Mouse (Mus musculus): Measurements from ENCODE around the gene Gm34653. TPM values are rescaled to one million over a fixed set of nuclear protein-coding genes. Genes with fewer than 3 reads are reported as not detected.
A peak's percentile ranks its signal among the peaks of the same experiment; 100 is the strongest.
"Not testable (repeated sequence)": the region's sequence is repeated elsewhere in the genome, so short reads cannot be mapped to it uniquely, and the experiment has no call there.

Gm34653 gene
- total and polyA plus RNA-seq, 2 experiments from 2014 or later = 0.12 TPM; not detected in 1

DNA sequence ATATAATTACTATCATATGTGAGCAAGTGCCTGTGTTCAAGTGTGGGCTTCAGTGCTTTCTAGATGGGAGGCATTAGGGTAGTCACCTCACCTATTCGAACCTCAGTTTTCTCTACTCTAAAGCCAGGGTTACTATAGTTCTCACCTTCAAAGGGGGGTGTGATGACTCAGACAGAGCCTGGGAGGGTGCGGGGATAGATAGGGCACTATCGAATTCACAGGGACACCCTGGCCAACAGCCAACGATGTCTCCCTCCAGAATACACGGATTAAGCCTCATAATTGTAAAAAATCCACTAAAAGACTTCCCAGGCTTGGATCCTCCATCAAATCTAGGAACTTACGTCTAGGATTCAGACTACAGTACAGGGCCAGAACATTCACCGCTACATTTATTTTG lies 37.4 kb upstream of the Gm34653 start:
- Histone ChIP-seq H3K4me3 (ENCODE audit: low read depth, low read length) (no peak overlapping the region), H3K9me3 (ENCODE audit: low read length) (no peaks in the 10 kb centered on the region), H3K27me3 (ENCODE audit: insufficient read depth, low read length) (no peaks in the 10 kb centered on the region), H3K36me3 (ENCODE audit: insufficient read depth, low read length) (no peaks in the 10 kb centered on the region), H3K9ac (replicated peaks; ENCODE audit: low read length, poor library complexity, severe bottlenecking) (no peak overlapping the region), H3K4me2 (ENCODE audit: low read depth, low read length, poor library complexity, severe bottlenecking) (no peak overlapping the region), H3K4me1 (ENCODE audit: insufficient read depth, low read length) (no peaks in the 10 kb centered on the region; the same call in 1 of the 2 replicates), H3K27ac (ENCODE audit: low read depth, low read length) (no peak overlapping the region)
- DNase-seq (ENCODE audit: low spot score) (no peak), ATAC-seq (ENCODE audit: low FRiP score) (no peak)
- no peak for TF ChIP-seq CTCF (IDR thresholded peaks at IDR 0.05)
- WGBS = 91% methylated on average over 7 of the region's 7 CpGs

DNA sequence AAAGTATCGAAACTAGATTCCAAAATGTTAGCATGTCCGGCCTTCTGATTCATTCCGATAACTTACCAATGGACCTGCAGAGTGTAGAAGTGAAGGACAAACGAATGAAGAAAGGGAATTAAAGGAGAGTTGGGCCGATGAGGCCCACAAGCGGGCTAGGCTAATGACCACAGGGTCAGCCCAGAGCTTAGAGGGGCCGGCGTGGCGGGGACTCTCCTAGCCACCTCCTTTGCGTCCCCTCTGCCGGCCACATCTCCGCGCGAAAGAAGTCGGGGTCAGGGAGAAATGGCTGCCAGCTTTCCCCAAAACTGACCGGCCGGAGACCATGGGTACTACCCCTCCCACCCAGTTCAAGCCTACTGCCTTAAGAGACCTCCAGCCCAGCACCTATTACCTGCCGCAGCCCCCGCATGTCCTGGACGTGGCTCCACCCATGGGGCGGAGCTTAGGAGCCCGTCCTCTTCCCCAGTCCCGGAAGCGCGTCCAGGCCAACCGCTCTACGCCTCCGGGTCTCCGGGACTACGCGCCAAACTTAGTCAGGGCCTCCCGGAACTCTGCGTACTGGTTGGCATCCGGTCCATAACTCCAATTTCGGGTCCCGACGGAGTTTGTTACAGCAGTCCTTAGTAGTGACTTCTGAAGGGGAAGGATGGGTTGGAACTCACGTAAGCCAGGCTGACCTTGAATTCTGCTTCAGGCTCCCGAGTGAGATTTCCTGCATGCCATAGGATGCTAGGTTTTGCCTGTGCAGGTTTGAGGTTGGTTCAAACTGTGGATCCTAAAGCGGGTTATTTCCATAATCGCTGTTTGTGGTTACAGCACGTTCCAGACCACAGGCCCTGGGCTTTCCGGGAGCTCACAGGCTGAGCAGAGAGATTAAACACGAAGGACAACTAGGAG lies 33.2 kb upstream of the Gm34653 start, which contains the start of gene Rabepk:
Rabepk (minus strand) TSS at position 556 of the 900 bp plus-strand sequence.
- H3K27me3 ChIP-seq (ENCODE audit: insufficient read depth, low read length) = no peaks in the 10 kb centered on the region
- 4% methylated on average over 44 of the region's 44 CpGs for WGBS
- H3K4me3 ChIP-seq (ENCODE audit: low read depth, low read length) = peak within 1 kb of the TSS; percentile 58
- no peaks in the 10 kb centered on the region for H3K36me3 ChIP-seq (ENCODE audit: insufficient read depth, low read length)
- no peaks in the 10 kb centered on the region for H3K9me3 ChIP-seq (ENCODE audit: low read length)
- peak within 1 kb of the TSS; percentile 87 for H3K4me2 ChIP-seq (ENCODE audit: low read depth, low read length, poor library complexity, severe bottlenecking)
- ATAC-seq (ENCODE audit: low FRiP score) = peak; percentile 47
- H3K27ac ChIP-seq (ENCODE audit: low read depth, low read length) = 0 out of 2 replicates have a peak within 1 kb of the TSS, but pooled peaks have one; percentile 26
- peaks cover 5% of the 10 kb centered on the region for H3K4me1 ChIP-seq (ENCODE audit: insufficient read depth, low read length)
- peak; percentile 77 for DNase-seq (ENCODE audit: low spot score)
- no peak for TF ChIP-seq CTCF (IDR thresholded peaks at IDR 0.05)
- peak within 1 kb of the TSS; percentile 62 for H3K9ac ChIP-seq (replicated peaks; ENCODE audit: low read length, poor library complexity, severe bottlenecking)

DNA sequence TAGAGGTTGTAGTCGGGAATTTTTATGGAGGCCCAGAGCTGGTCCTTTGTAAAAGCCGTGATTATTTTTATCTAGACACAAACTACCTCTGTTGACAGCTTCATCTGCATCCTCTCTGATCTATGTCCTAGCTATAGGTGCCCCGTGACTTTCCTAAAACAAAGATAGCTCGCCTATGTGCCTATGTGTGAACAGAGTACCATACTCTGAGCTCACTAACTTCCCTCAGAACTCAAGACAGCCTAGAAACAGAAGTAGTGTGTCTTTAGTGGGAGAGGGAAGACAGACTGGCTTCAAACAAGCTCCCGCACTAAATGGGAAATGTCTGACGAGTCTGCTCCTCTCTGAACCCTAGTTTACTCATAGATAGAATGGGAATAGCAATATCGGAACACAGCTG lies 32.4 kb upstream of the Gm34653 start:
- no peak overlapping the region for H3K4me2 ChIP-seq (ENCODE audit: low read depth, low read length, poor library complexity, severe bottlenecking)
- no peak for ATAC-seq (ENCODE audit: low FRiP score)
- H3K4me3 ChIP-seq (ENCODE audit: low read depth, low read length) = no peak overlapping the region
- no peak overlapping the region for H3K9ac ChIP-seq (replicated peaks; ENCODE audit: low read length, poor library complexity, severe bottlenecking)
- H3K36me3 ChIP-seq (ENCODE audit: insufficient read depth, low read length) = no peaks in the 10 kb centered on the region
- no peaks in the 10 kb centered on the region for H3K9me3 ChIP-seq (ENCODE audit: low read length)
- H3K4me1 ChIP-seq (ENCODE audit: insufficient read depth, low read length) = peaks cover 5% of the 10 kb centered on the region
- no peak for TF ChIP-seq CTCF (IDR thresholded peaks at IDR 0.05)
- DNase-seq (ENCODE audit: low spot score) = no peak
- WGBS = 82% methylated on average over 7 of the region's 7 CpGs
- no peaks in the 10 kb centered on the region for H3K27me3 ChIP-seq (ENCODE audit: insufficient read depth, low read length)
- H3K27ac ChIP-seq (ENCODE audit: low read depth, low read length) = no peak overlapping the region

DNA sequence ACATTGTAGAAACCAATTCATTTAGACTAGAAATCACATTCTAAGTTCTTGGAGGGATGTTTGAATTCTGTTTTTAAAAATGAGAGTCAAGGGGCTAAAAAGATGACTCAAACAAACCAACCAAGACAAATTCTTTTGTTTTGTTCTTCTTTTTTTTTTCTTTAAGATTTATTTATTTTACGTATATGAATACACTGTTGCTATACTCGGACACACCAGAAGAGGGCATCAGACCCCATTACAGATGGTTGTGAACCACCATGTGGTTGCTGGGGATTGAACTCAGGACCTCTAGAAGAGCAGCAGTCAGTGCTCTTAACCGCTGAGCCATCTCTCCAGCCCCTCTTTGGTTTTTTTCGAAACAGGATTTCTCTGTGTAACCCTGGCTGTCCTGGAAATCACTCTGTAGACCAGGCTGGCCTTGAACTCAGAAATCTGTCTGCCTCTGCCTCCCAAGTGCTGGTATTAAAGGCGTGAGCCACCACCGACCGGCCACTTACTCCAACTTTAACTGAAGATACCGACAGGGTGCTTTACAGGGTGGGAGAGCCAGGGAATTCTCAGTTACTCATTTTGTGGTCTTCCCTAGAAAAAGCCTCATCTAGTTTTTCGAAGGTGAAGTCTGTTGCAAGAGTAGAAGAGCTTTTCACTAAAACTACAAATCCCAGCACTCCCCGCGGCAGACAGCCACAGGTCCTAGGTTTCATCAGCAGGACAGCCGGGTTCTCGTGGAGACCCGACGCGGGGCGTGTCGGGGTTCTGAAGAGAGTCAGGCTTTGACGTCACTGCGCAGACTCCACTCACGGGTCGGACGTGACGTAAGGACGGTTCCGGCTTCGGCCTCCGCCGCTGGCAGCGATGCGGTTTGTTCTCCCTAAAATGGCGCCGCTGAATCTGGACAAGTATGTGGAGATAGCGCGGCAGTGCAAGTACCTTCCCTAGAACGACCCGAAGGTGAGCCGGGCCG lies 31.0 kb upstream of the Gm34653 start:
- no peaks in the 10 kb centered on the region for H3K27me3 ChIP-seq (ENCODE audit: insufficient read depth, low read length)
- peaks cover 8% of the 10 kb centered on the region; the same call in 1 of the 2 replicates for H3K36me3 ChIP-seq (ENCODE audit: insufficient read depth, low read length)
- H3K9ac ChIP-seq (replicated peaks; ENCODE audit: low read length, poor library complexity, severe bottlenecking) = peak overlapping the region; percentile 70
- peak overlapping the region; percentile 90 for H3K27ac ChIP-seq (ENCODE audit: low read depth, low read length)
- H3K9me3 ChIP-seq (ENCODE audit: low read length) = no peaks in the 10 kb centered on the region
- H3K4me3 ChIP-seq (ENCODE audit: low read depth, low read length) = peak overlapping the region; percentile 61
- peak; percentile 100 for DNase-seq (ENCODE audit: low spot score)
- ATAC-seq (ENCODE audit: low FRiP score) = peak; percentile 97
- peaks cover 5% of the 10 kb centered on the region for H3K4me1 ChIP-seq (ENCODE audit: insufficient read depth, low read length)
- TF ChIP-seq CTCF (IDR thresholded peaks at IDR 0.05) = peak; percentile 48
- peak overlapping the region; percentile 28; the same call in 1 of the 2 replicates for H3K4me2 ChIP-seq (ENCODE audit: low read depth, low read length, poor library complexity, severe bottlenecking)
- WGBS = 5% methylated on average over 39 of the region's 39 CpGs

DNA sequence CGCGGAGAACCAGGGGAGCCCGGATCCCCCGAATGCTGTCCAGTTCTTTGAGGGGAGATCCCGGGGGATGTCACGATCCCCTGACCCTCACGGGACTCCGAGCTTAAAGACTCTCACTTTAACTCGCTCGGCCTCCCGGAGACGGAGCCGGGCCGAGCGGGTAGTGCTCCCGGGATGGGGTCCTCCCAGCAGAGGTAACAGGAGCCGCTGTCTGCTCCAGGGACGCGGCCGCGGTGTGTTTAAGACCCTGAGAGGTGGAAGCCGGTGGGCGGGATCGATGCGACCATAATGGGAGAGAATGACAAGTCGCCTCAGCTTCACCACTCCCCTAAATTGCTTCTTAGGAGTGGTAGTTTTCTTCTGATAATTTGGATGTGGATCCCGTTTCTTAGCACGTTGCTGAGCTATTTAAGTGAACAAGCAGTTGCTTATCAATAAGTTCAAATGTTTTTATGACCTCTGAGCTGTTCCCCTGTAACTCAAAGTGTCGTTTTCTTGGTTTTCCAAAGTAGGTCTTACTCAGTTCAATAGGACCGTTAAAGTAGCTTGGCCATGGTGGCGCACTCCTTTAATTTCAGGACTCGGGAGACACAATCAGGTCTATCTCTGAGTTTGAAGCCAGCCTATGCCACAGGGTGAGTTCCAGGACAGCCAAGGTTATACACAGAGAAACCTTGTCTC lies 30.1 kb upstream of the Gm34653 start:
- not testable (repeated sequence) for H3K9me3 ChIP-seq (ENCODE audit: low read length); H3K27me3 ChIP-seq (ENCODE audit: insufficient read depth, low read length); H3K36me3 ChIP-seq (ENCODE audit: insufficient read depth, low read length); H3K4me1 ChIP-seq (ENCODE audit: insufficient read depth, low read length)
- WGBS = under 1% methylated on average over 20 of the region's 32 CpGs
- TF ChIP-seq CTCF (IDR thresholded peaks at IDR 0.05) = peak; percentile 13
- Histone ChIP-seq H3K4me3 (ENCODE audit: low read depth, low read length) (peak overlapping the region; percentile 61), H3K9ac (replicated peaks; ENCODE audit: low read length, poor library complexity, severe bottlenecking) (peak overlapping the region; percentile 70), H3K4me2 (ENCODE audit: low read depth, low read length, poor library complexity, severe bottlenecking) (peak overlapping the region; percentile 59), H3K27ac (ENCODE audit: low read depth, low read length) (peak overlapping the region; percentile 90)
- peak; percentile 14 for DNase-seq (ENCODE audit: low spot score)
- ATAC-seq (ENCODE audit: low FRiP score) = peak; percentile 67

Data from midbrain, postnatal 0 days (tissue).